Mouse (Mus musculus) kidney, postnatal 10 days (tissue): ENCODE measurements around the gene Slc1a5.

Experiments
- DNase-seq: peaks from one replicate; pipeline ENCODE4 v3.0.0; 2021; ENCODE audit warnings: mixed read lengths

The Slc1a5 gene

GRCm38 (mm10) chr7:16780825-16781554, at the start of gene Slc1a5:
Slc1a5 (plus strand) TSS chr7:16781340.
- peak; percentile 95 for DNase-seq

- no peak for DNase-seq
Measured at GRCm38 (mm10) chr7:16731893-16732422, 49.2 kb upstream of the Slc1a5 start.

DNA sequence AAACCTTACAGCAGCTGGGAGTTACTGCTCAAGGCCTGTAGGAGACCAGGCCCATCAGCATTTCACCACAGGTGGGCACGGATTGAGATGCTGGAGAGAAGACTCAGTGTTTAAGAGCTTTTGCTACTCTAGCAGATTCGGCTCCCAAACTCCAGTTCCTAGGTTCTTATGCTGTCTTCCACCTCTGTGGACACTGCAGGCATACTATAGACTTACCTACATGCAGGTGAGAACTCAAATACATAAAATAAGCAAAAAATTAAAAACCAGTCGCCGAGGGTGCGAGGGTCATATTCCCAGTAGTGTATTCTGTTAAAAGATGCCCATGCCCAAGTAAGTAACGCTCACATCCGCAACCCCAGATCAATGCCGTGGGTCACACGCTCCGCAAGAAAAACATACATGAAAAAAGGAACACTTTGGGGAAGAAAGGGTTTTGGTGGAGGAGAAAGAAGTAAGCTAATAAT, 43.5 kb upstream of the Slc1a5 start:
- DNase-seq = no peak

GRCm38 (mm10) chr7:16738073-16738696, 43.0 kb upstream of the Slc1a5 start, which contains the start of gene Ap2s1:
Ap2s1 (plus strand) TSS chr7:16738410.
- peak; percentile 98 for DNase-seq

GRCm38 (mm10) chr7:16739056-16739604, 42.0 kb upstream of the Slc1a5 start:
- peak; percentile 29 for DNase-seq

DNA sequence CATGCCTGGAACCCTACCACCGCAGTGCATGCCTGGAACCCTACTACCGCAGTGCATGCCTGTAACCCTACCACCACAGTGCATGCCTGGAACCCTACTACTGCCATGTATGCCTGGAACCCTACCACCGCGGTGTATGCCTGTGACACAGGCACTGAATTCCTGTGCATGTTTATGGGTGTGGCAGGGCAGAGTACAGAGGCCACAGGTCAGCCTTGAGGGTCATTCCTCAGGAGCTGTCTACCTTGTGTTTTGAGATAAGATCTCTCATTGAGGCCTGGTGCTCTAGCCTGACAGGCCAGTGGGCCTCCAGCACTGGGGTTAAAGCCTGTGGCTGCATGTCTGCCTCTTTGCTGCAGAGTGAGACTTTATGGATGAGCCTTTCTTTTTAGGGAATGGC, 35.8 kb upstream of the Slc1a5 start:
- DNase-seq = no peak

GRCm38 (mm10) chr7:16746093-16746492, 35.0 kb upstream of the Slc1a5 start:
- DNase-seq = peak; percentile 75

DNA sequence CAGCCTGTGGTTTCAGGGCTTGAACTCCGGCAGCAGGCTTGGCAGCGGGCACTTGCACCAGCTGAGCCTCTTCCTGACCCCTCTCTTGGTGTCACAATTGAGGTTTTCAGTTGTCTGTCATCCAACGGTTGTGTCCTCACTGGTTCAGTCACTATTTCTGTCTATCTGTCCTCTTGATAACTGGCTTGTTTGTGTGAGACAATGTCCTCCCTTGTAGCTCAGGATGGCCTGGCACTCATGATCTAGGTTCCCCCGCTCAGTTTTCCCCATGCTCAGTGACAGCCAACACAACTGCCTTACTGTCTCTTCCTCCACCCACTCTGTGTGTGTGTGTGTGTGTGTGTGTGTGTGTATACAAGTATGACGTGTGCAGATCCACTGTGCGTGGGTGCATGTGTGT, 33.5 kb upstream of the Slc1a5 start:
- no peak for DNase-seq

- no peak for DNase-seq
Measured at GRCm38 (mm10) chr7:16752016-16752415, 29.1 kb upstream of the Slc1a5 start.

DNA sequence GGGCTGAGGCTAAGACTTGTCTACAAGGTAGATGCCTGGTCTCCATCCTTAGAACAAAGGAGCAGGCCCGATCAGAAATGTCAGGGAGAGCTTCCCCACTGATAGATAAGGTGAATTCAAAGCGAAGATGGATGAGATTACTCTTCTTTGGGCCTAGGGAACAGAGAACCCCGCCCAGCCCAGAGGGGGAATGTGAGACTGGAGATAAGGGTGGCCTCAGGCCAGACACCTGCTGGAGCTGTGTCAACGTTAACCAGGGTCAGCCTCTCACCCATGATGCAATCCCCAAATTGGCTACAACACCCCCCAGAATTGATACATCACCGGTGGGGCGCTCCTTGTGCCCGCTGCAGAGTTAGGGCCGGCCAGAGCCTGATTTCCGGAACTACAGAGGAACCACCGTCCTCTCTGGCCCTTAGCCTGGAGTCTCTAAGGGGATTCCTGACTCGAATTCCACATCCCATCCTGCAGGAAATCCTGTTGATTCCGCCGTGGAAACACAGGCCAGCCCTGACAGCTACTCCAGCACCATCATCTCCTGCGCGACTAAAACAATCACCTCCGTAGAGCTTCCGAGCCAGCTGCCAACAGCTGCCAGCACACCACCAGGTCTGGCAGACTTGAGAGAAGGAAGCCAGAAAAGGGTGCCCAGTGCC, 25.6 kb upstream of the Slc1a5 start:
- peak; percentile 59 for DNase-seq

GRCm38 (mm10) chr7:16758872-16759574, 22.1 kb upstream of the Slc1a5 start:
- DNase-seq = no peak

GRCm38 (mm10) chr7:16760292-16760691, 20.8 kb upstream of the Slc1a5 start:
- DNase-seq = peak; percentile 74

- peak; percentile 83 for DNase-seq
Measured at GRCm38 (mm10) chr7:16761005-16761481, 20.1 kb upstream of the Slc1a5 start.

- peak; percentile 26 for DNase-seq
Measured at GRCm38 (mm10) chr7:16761630-16762029, 19.5 kb upstream of the Slc1a5 start.

DNA sequence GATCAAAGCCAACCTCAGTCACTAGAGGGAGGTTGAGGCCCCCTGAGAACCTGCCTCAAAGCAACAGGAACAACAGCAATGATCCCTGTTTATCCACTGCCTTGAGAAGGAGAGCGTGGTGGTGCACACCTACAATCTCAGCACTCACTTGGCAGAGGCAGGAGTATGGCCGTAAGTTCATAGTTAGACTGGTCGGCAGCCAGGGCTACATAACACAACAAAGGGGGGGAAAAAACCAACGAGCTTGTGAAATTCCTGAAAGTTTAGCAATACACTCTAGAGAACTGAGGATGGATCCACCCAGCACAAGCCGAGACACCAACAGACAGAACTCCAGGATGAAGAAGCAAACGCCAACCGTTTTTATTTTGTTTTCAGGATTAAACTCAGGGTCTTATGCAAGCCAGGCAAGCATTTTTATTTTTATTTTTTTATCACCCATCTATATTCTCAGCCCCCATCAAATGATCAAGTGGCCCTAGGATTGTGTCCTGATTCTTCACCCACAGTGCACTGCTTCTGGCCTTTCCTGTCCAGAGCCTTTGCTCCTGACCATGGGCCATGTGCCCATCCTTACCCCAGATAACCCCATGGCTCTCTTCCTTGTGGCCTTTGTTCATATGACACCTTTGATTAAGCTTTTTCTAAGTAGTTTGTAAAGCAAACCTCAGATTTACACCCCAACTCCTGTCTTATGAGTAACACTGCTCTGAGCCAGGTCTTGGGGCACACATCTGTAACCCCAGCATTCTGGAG, 17.5 kb upstream of the Slc1a5 start:
- DNase-seq = no peak

DNA sequence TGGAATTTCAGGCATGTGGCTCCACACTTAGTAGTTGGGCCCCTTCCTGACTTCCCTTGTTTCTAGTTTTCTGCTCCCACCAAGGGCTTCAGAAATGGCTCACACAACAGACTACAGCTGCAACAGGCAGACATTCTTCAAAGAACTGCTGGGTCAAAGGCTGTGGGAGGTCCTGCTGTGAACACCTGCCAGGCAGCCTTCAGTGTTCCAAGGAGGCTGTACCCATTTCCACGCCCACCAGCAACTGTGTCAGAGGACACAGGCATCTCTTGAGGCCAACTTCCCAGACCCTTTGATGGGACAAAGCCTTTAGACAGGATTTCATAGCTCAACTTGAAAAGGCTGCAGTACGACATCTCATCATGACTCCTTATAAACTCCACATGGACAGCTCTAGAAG, 14.7 kb upstream of the Slc1a5 start:
- DNase-seq = no peak

GRCm38 (mm10) chr7:16775888-16776287, 5.3 kb upstream of the Slc1a5 start:
- peak; percentile 34 for DNase-seq

DNA sequence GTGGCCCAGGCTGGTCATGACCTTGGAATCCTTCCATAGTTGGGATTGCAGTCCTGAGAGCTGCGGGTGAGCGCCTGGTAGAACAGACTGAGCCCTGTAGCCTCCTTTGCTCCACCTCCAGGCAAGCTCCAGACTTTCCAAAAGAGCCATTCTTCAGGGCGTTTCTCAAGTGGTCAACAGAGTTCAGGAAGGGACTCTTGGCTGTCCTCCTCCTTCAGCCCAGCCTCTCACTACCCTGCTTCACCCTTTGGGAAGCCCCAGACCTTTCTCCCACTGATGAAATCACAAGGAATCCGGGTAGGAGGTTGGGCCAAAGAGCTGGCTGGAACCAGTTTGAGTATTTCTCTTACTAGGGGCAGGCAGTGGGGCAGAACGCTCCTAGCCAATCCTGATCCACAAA, 1.1 kb upstream of the Slc1a5 start:
- DNase-seq = peak; percentile 60

GRCm38 (mm10) chr7:16781555-16781815, 345 bp downstream of the Slc1a5 start:
- no peak for DNase-seq

DNA sequence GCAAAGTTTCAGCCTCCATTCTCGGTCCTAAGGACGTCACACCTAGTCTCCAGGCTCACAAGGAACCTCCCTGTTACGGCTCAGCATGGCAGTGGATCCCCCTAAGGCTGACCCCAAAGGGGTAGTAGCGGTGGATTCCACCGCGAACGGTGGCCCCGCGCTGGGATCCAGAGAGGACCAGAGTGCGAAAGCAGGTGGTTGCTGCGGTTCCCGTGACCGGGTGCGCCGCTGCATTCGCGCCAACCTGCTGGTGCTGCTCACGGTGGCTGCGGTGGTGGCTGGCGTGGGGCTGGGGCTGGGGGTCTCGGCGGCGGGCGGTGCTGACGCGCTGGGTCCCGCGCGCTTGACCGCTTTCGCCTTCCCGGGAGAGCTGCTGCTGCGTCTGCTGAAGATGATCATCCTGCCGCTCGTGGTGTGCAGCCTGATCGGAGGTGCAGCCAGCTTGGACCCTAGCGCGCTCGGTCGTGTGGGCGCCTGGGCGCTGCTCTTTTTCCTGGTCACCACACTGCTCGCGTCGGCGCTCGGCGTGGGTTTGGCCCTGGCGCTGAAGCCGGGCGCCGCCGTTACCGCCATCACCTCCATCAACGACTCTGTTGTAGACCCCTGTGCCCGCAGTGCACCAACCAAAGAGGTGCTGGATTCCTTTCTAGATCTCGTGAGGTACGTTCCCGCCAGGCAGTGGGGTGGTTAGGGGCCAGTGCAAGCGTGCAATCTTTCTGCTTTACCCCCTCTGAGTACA, 845 bp downstream of the Slc1a5 start:
- peak; percentile 55 for DNase-seq

- DNase-seq = peak; percentile 19
Measured at GRCm38 (mm10) chr7:16782555-16783125, 1.5 kb downstream of the Slc1a5 start.
